Mouse (Mus musculus) naive thymus-derived CD4-positive, alpha-beta T cell, adult 2 months (primary cell): ENCODE data around the gene Ccdc24.
A peak's percentile ranks its signal among the peaks of the same experiment; 100 is the strongest.

Source experiments
- DNase-seq: peaks from one replicate; pipeline ENCODE4 v3.0.0-alpha.2; 2011; ENCODE audit warnings: low read depth

The Ccdc24 gene

GRCm38 (mm10) chr4:117829260-117830123 lies 42.9 kb downstream of the Ccdc24 start:
- peak; percentile 37 for DNase-seq

GRCm38 (mm10) chr4:117828572-117829145 lies 43.7 kb downstream of the Ccdc24 start:
- DNase-seq: no peak

- DNase-seq: no peak
Measured at GRCm38 (mm10) chr4:117818032-117818431, 54.3 kb downstream of the Ccdc24 start.

- DNase-seq: no peak
Measured at GRCm38 (mm10) chr4:117816776-117817175, 55.6 kb downstream of the Ccdc24 start.
